Comparison of ENCODE assay signal across 29 mouse cellular contexts in genomic region chr3:36709521-36709920, GRCm38 (mm10). TPM values are rescaled to one million over a fixed set of nuclear protein-coding genes. Genes with fewer than 3 reads are reported as not detected.
"Had no signal": no experiment of that assay in that cellular context is flagged by ENCODE, and none has a peak within 500 bp of the region (broad histone marks: within the 10 kb centered on the region; RNA-seq: fewer than 3 reads in every experiment).

No protein-coding gene starts in this region.

- H3K36me3 ChIP-seq: embryonic facial prominence, embryonic 10.5 days; embryonic facial prominence, embryonic 12.5 days; embryonic facial prominence, embryonic 13.5 days; embryonic facial prominence, embryonic 15.5 days; forebrain, embryonic 10.5 days; forebrain, embryonic 12.5 days; forebrain, embryonic 15.5 days had no signal

- DNase-seq: cerebellum, adult 2 months; cerebellum, adult 8-10 months; cerebellum, adult 9-10 months; cerebellum, adult 9-11 months; cerebellum, postnatal 10 days; cerebellum, postnatal 14 days; cerebellum, postnatal 25 days; cerebellum, postnatal 36 days; forebrain, postnatal 0 days; gastrocnemius, adult 2 months; gastrocnemius, postnatal 10 days; gastrocnemius, postnatal 14 days; gastrocnemius, postnatal 25 days; gastrocnemius, postnatal 36 days; heart, adult 11 months; heart, adult 18-20 months had no signal

- H3K27ac ChIP-seq: embryonic facial prominence, embryonic 10.5 days; embryonic facial prominence, embryonic 12.5 days; embryonic facial prominence, embryonic 13.5 days; embryonic facial prominence, embryonic 15.5 days; forebrain, embryonic 10.5 days; forebrain, embryonic 12.5 days; forebrain, embryonic 13.5 days; forebrain, embryonic 15.5 days; gastrocnemius, adult 2 months had no signal

- H3K4me2 ChIP-seq: embryonic facial prominence, embryonic 12.5 days; embryonic facial prominence, embryonic 13.5 days; embryonic facial prominence, embryonic 15.5 days; forebrain, embryonic 12.5 days; forebrain, embryonic 13.5 days; forebrain, embryonic 15.5 days had no signal

- H3K9ac ChIP-seq: embryonic facial prominence, embryonic 12.5 days; embryonic facial prominence, embryonic 13.5 days; embryonic facial prominence, embryonic 15.5 days; forebrain, embryonic 12.5 days; forebrain, embryonic 13.5 days; forebrain, embryonic 15.5 days; forebrain, postnatal 0 days had no signal

- H3K4me3 ChIP-seq: embryonic facial prominence, embryonic 10.5 days; embryonic facial prominence, embryonic 12.5 days; embryonic facial prominence, embryonic 13.5 days; embryonic facial prominence, embryonic 15.5 days; erythroblast, embryonic 14.5 days; forebrain, embryonic 10.5 days; forebrain, embryonic 12.5 days; forebrain, embryonic 13.5 days; forebrain, embryonic 15.5 days; gastrocnemius, adult 2 months had no signal

- H3K4me1 ChIP-seq: embryonic facial prominence, embryonic 10.5 days; embryonic facial prominence, embryonic 12.5 days; embryonic facial prominence, embryonic 13.5 days; embryonic facial prominence, embryonic 15.5 days; forebrain, embryonic 10.5 days; forebrain, embryonic 12.5 days; forebrain, embryonic 13.5 days; forebrain, embryonic 15.5 days had no signal

- ATAC-seq: forebrain, embryonic 13.5 days; forebrain, embryonic 14.5 days; forebrain, embryonic 15.5 days; forebrain, embryonic 16.5 days; forebrain, postnatal 0 days had no signal

- H3K27me3 ChIP-seq: embryonic facial prominence, embryonic 12.5 days; embryonic facial prominence, embryonic 13.5 days; embryonic facial prominence, embryonic 15.5 days; forebrain, embryonic 12.5 days; forebrain, embryonic 13.5 days; forebrain, embryonic 15.5 days had no signal

- H3K9me3 ChIP-seq: embryonic facial prominence, embryonic 10.5 days; embryonic facial prominence, embryonic 12.5 days; embryonic facial prominence, embryonic 13.5 days; embryonic facial prominence, embryonic 15.5 days; forebrain, embryonic 10.5 days; forebrain, embryonic 12.5 days; forebrain, embryonic 13.5 days; forebrain, embryonic 15.5 days had no signal

RNA-seq across cellular contexts. Expression of gene Trpc3, which starts 19.6 kb away (rescaled TPM):
- total RNA-seq: common myeloid progenitor, adult 5-6 weeks; granulocyte monocyte progenitor cell, adult 5-6 weeks had no signal
- polyA plus RNA-seq: erythroblast, embryonic 14.5 days had no signal
